Mouse (Mus musculus) intestine, embryonic 16.5 days (tissue): ENCODE measurements around the gene Slc24a1. TPM values are rescaled to one million over a fixed set of nuclear protein-coding genes. Genes with fewer than 3 reads are reported as not detected.
A peak's percentile ranks its signal among the peaks of the same experiment; 100 is the strongest.

Source experiments
- ATAC-seq: fragments of 200-750 bp; cut with Nextera tagmentation; 2 replicates; pipeline ENCODE4 v1.8.0; 2017; ENCODE audit warnings: moderate TSS enrichment, moderate library complexity
- H3K27ac ChIP-seq: fragments of 300-500 bp; sonication (generic); 2 replicates; pipeline ENCODE4 v1.5.1; 2014; ENCODE audit warnings: mild to moderate bottlenecking, low read length
- H3K27me3 ChIP-seq: fragments of 300-500 bp; sonication (generic); replicated peaks from 2 replicates; pipeline ENCODE4 v1.6.1; 2014; ENCODE audit warnings: low read length, control low read depth, mixed read lengths; ENCODE audit not compliant: control insufficient read depth, insufficient read depth
- H3K36me3 ChIP-seq: fragments of 300-500 bp; sonication (generic); 2 replicates; pipeline ENCODE4 v1.6.1; 2014; ENCODE audit warnings: low read length, control low read depth; ENCODE audit not compliant: control insufficient read depth, insufficient read depth
- H3K4me1 ChIP-seq: fragments of 300-500 bp; sonication (generic); 2 replicates; pipeline ENCODE4 v1.6.1; 2014; ENCODE audit warnings: low read length, control low read depth, mixed read lengths; ENCODE audit not compliant: control insufficient read depth, insufficient read depth
- H3K4me2 ChIP-seq: fragments of 300-500 bp; sonication (generic); 2 replicates; pipeline ENCODE4 v1.6.1; 2014; ENCODE audit warnings: low read depth, low read length, control low read depth
- H3K4me3 ChIP-seq: fragments of 300-500 bp; sonication (generic); 2 replicates; pipeline ENCODE4 v1.5.1; 2014; ENCODE audit warnings: mild to moderate bottlenecking, low read length
- H3K9ac ChIP-seq: fragments of 300-500 bp; sonication (generic); 2 replicates; pipeline ENCODE4 v1.6.1; 2014; ENCODE audit warnings: low read depth, low read length
- H3K9me3 ChIP-seq: fragments of 300-500 bp; sonication (generic); 2 replicates; pipeline ENCODE4 v1.6.1; 2016; ENCODE audit warnings: low read length, control low read depth; ENCODE audit not compliant: control insufficient read depth
- WGBS: fragments of 180-500 bp; shearing (Covaris S2); extraction: QIAGEN DNeasy Blood & Tissue Kit; methylation state at CpG from one replicate; pipeline ENCODE4 v1.1.7; 2014; 5-methylcytosine and 5-hydroxymethylcytosine counted together
- polyA plus RNA-seq: library from polyadenylated mRNA; unstranded; fragments of >200 nt; fragmentation: Nextera tagmentation; extraction: Ambion mirVana; gene quantifications from 2 replicates; pipeline ENCODE4 v1.2.1, GENCODE M21; 2015

The Slc24a1 gene
- polyA plus RNA-seq, 1 experiment from 2014 or later, result 0.04 TPM

- WGBS, result 62% methylated on average over 8 of the region's 8 CpGs
- peak; percentile 44; the same call in 1 of the 2 replicates for ATAC-seq
- no peaks in the 10 kb centered on the region for H3K4me1 ChIP-seq
Measured at GRCm38 (mm10) chr9:64926201-64926991, 25.0 kb downstream of the Slc24a1 start.

DNA sequence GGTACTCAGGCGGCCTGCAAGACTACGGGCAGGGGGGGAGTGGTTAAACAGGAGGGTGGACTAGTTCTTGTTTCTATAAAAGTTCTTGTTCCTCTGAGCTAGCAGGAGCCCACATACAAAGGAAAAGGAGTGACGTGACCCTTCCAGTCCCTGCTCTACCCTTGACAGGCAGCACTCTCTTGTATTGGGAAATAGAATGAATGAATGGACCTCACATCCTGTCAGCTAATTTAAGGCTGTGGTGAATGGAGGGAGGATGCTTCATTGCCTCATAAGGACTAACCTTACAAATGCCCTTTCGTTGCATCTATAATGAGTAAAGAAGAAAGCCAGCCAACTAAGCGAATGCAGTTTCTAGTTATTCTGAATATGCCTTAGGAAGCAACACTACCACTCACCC, 25.6 kb downstream of the Slc24a1 start:
- Histone ChIP-seq H3K9me3 (no peaks in the 10 kb centered on the region), H3K36me3 (no peaks in the 10 kb centered on the region)
- ATAC-seq, result no peak

More at GRCm38 (mm10) chr9:64926201-64926991, 25.0 kb downstream of the Slc24a1 start:
- Histone ChIP-seq H3K27me3 (no peaks in the 10 kb centered on the region), H3K4me3 (no peak overlapping the region), H3K9me3 (no peaks in the 10 kb centered on the region), H3K27ac (peak overlapping the region; percentile 18; the same call in 1 of the 2 replicates), H3K9ac (no peak overlapping the region), H3K4me2 (no peak overlapping the region), H3K36me3 (no peaks in the 10 kb centered on the region)

DNA sequence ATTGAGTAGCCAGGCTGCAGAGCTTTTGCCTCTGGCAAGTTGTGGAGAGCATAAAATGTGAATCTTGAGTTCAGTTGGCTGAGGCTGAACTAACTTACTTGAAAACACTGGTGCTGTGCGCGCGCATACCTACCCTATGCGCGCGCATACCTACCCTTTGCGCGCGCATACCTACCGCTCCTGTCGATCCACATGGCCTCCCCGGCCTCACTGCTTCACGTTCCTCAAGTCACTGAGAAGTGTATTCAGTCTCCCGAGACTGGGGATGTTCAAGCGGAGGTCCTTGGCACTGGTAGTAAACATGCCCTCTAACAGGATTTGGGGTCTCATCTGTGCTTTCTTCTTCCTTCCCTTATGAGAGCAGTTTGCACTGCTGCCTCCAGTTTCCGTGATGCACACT, 32.8 kb downstream of the Slc24a1 start:
- H3K36me3 ChIP-seq, result 0 out of 2 replicates have a peak, but pooled peaks cover 2% of the 10 kb centered on the region
- no peaks in the 10 kb centered on the region for H3K27me3 ChIP-seq
- H3K4me2 ChIP-seq, result peak overlapping the region; percentile 47
- peak overlapping the region; percentile 55 for H3K9ac ChIP-seq
- H3K27ac ChIP-seq, result no peak overlapping the region
- peak overlapping the region; percentile 42 for H3K4me3 ChIP-seq
- WGBS, result 27% methylated on average over 16 of the region's 16 CpGs
- no peaks in the 10 kb centered on the region for H3K4me1 ChIP-seq
- 0 out of 2 replicates have a peak, but pooled peaks have one; percentile 53 for ATAC-seq
- no peaks in the 10 kb centered on the region for H3K9me3 ChIP-seq

More for the DNA sequence above, 25.6 kb downstream of the Slc24a1 start:
- H3K4me2 ChIP-seq, result no peak overlapping the region
- H3K9ac ChIP-seq, result no peak overlapping the region
- no peaks in the 10 kb centered on the region for H3K4me1 ChIP-seq
- no peak overlapping the region for H3K4me3 ChIP-seq
- no peaks in the 10 kb centered on the region for H3K27me3 ChIP-seq
- no peak overlapping the region for H3K27ac ChIP-seq
- 83% methylated on average over 5 of the region's 5 CpGs for WGBS

- 85% methylated on average over 4 of the region's 4 CpGs for WGBS
- ATAC-seq, result no peak
- Histone ChIP-seq H3K4me2 (no peak overlapping the region), H3K27ac (no peak overlapping the region), H3K27me3 (no peaks in the 10 kb centered on the region), H3K9ac (no peak overlapping the region), H3K4me1 (no peaks in the 10 kb centered on the region), H3K4me3 (no peak overlapping the region), H3K9me3 (no peaks in the 10 kb centered on the region), H3K36me3 (0 out of 2 replicates have a peak, but pooled peaks cover 3% of the 10 kb centered on the region)
Measured at GRCm38 (mm10) chr9:64914629-64915028, 36.8 kb downstream of the Slc24a1 start.

- Histone ChIP-seq H3K4me1 (no peaks in the 10 kb centered on the region), H3K27me3 (no peaks in the 10 kb centered on the region), H3K4me2 (no peak overlapping the region), H3K4me3 (no peak overlapping the region), H3K9me3 (no peaks in the 10 kb centered on the region), H3K9ac (no peak overlapping the region), H3K36me3 (0 out of 2 replicates have a peak, but pooled peaks cover 3% of the 10 kb centered on the region), H3K27ac (no peak overlapping the region)
- WGBS, result 61% methylated on average over 2 of the region's 2 CpGs
- 0 out of 2 replicates have a peak, but pooled peaks have one; percentile 18 for ATAC-seq
Measured at GRCm38 (mm10) chr9:64913973-64914372, 37.4 kb downstream of the Slc24a1 start.

DNA sequence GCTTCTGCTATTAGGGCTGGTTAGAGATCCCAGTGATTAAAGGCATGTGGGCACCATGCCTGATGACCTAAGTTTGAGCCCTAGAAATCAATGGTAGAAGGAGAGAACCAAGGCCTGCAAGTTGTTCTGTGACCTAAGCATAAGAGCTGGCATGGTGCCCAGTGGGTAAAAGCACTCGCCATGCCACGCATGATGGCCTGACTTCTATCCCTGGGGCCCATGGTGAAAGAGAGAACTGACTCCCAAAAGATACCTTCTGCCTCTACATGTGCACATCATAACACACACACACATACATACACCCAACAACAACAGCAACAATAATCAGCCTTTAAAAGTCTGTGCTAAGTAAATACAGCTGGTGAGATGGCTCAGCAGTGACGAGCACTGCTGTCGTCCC, 38.0 kb downstream of the Slc24a1 start:
- Histone ChIP-seq H3K4me2 (no peak overlapping the region), H3K4me1 (no peaks in the 10 kb centered on the region), H3K27me3 (no peaks in the 10 kb centered on the region), H3K9ac (no peak overlapping the region), H3K27ac (no peak overlapping the region), H3K4me3 (no peak overlapping the region), H3K36me3 (0 out of 2 replicates have a peak, but pooled peaks cover 3% of the 10 kb centered on the region), H3K9me3 (no peaks in the 10 kb centered on the region)
- WGBS, result 86% methylated on average over 4 of the region's 4 CpGs
- no peak for ATAC-seq

GRCm38 (mm10) chr9:64907441-64907840, 44.0 kb downstream of the Slc24a1 start:
- Histone ChIP-seq H3K9ac (no peak overlapping the region), H3K4me3 (no peak overlapping the region), H3K9me3 (no peaks in the 10 kb centered on the region), H3K27ac (no peak overlapping the region), H3K4me2 (no peak overlapping the region), H3K4me1 (no peaks in the 10 kb centered on the region), H3K27me3 (no peaks in the 10 kb centered on the region), H3K36me3 (no peaks in the 10 kb centered on the region)
- no peak for ATAC-seq
- WGBS, result 91% methylated on average over 3 of the region's 3 CpGs

DNA sequence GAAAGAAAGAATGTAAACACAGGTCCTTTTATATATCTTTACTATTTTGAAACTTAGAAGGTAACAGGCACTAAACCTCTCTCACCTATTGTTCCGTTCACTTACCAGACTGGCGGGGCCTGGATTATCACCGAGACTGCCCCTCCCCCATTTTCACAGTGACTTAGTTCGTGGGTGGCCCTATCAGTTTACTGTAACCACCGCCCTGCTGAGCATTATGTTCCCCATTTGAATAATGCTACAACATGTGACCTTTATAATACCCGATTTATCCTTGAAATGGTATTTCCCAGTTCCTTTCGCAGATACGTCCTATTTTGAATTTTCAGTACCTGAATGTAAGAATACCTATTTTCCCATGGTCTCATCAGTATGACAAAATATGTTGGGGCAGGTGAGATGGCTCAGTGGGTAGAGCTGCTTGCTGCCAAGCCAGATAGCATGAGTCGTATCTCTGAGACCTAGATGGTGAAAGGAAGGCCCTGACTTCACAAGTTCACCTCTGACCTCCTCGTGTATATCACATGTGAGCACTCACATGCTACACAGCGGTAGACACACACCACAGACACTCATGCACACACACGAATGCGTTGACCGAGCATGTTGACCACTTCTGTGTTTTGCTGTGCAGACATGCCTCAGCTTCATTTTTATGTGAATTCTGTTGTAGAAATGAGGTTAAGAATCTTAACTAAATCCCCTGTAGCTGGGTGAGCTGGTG, 46.3 kb downstream of the Slc24a1 start:
- no peaks in the 10 kb centered on the region for H3K4me1 ChIP-seq
- H3K9me3 ChIP-seq, result no peaks in the 10 kb centered on the region
- no peak overlapping the region for H3K4me2 ChIP-seq
- no peak for ATAC-seq
- H3K9ac ChIP-seq, result no peak overlapping the region
- no peak overlapping the region for H3K27ac ChIP-seq
- WGBS, result 87% methylated on average over 14 of the region's 14 CpGs
- no peak overlapping the region for H3K4me3 ChIP-seq
- no peaks in the 10 kb centered on the region for H3K36me3 ChIP-seq
- no peaks in the 10 kb centered on the region for H3K27me3 ChIP-seq

GRCm38 (mm10) chr9:64903386-64903785, 48.0 kb downstream of the Slc24a1 start:
- no peaks in the 10 kb centered on the region for H3K36me3 ChIP-seq
- H3K4me3 ChIP-seq, result no peak overlapping the region
- H3K4me1 ChIP-seq, result no peaks in the 10 kb centered on the region
- H3K27me3 ChIP-seq, result no peaks in the 10 kb centered on the region
- no peak for ATAC-seq
- H3K4me2 ChIP-seq, result no peak overlapping the region
- H3K27ac ChIP-seq, result no peak overlapping the region
- WGBS, result 55% methylated on average over 3 of the region's 3 CpGs
- no peaks in the 10 kb centered on the region for H3K9me3 ChIP-seq
- no peak overlapping the region for H3K9ac ChIP-seq
